Mouse (Mus musculus): ENCODE measurements at regions not wholly inside any gene's neighbourhood (a gene's known extent, or its start where the extent isn't known, plus 50 kb on each side); places are given as distances from the start of the nearest gene placed in this dataset.

GRCm38 (mm10) chr17:88116321-88116720, 51.2 kb upstream of the Fbxo11 start:
- ATAC-seq (replicated peaks; ENCODE audit: low FRiP score, low TSS enrichment, poor library complexity, severe bottlenecking), result no peak

GRCm38 (mm10) chr17:88118714-88119113, 53.6 kb upstream of the Fbxo11 start:
- ATAC-seq (replicated peaks; ENCODE audit: low FRiP score, low TSS enrichment, poor library complexity, severe bottlenecking), result peak; percentile 61; the same call in 1 of the 2 replicates

GRCm38 (mm10) chr17:88123711-88124110, 58.6 kb upstream of the Fbxo11 start:
- ATAC-seq (replicated peaks; ENCODE audit: low FRiP score, low TSS enrichment, poor library complexity, severe bottlenecking), result 0 out of 2 replicates have a peak, but pooled peaks have one; percentile 41

- no peak for ATAC-seq (replicated peaks; ENCODE audit: low FRiP score, low TSS enrichment, poor library complexity, severe bottlenecking)
Observed at GRCm38 (mm10) chr17:88127126-88127525, 62.0 kb upstream of the Fbxo11 start.

GRCm38 (mm10) chr17:88131297-88131696, 66.2 kb upstream of the Fbxo11 start:
- ATAC-seq (replicated peaks; ENCODE audit: low FRiP score, low TSS enrichment, poor library complexity, severe bottlenecking), result no peak

- ATAC-seq (replicated peaks; ENCODE audit: low FRiP score, low TSS enrichment, poor library complexity, severe bottlenecking), result no peak
Observed at GRCm38 (mm10) chr17:88131980-88132379, 66.9 kb upstream of the Fbxo11 start.

GRCm38 (mm10) chr17:88132601-88133346, 67.7 kb upstream of the Fbxo11 start:
- no peak for ATAC-seq (replicated peaks; ENCODE audit: low FRiP score, low TSS enrichment, poor library complexity, severe bottlenecking)

GRCm38 (mm10) chr17:88134546-88134945, 69.5 kb upstream of the Fbxo11 start:
- no peak for ATAC-seq (replicated peaks; ENCODE audit: low FRiP score, low TSS enrichment, poor library complexity, severe bottlenecking)

- ATAC-seq (replicated peaks; ENCODE audit: low FRiP score, low TSS enrichment, poor library complexity, severe bottlenecking), result peak; percentile 68
Observed at GRCm38 (mm10) chr17:88141538-88141937, 76.4 kb upstream of the Fbxo11 start.

- no peak for ATAC-seq (replicated peaks; ENCODE audit: low FRiP score, low TSS enrichment, poor library complexity, severe bottlenecking)
Observed at GRCm38 (mm10) chr17:88142003-88142402, 76.9 kb upstream of the Fbxo11 start.

GRCm38 (mm10) chr17:88142809-88143208, 77.7 kb upstream of the Fbxo11 start:
- no peak for ATAC-seq (replicated peaks; ENCODE audit: low FRiP score, low TSS enrichment, poor library complexity, severe bottlenecking)

- ATAC-seq (replicated peaks; ENCODE audit: low FRiP score, low TSS enrichment, poor library complexity, severe bottlenecking), result no peak
Observed at GRCm38 (mm10) chr17:88143378-88143943, 78.4 kb upstream of the Fbxo11 start.

GRCm38 (mm10) chr17:88158550-88158949, 93.5 kb upstream of the Fbxo11 start:
- ATAC-seq (replicated peaks; ENCODE audit: low FRiP score, low TSS enrichment, poor library complexity, severe bottlenecking), result no peak

- ATAC-seq (replicated peaks; ENCODE audit: low FRiP score, low TSS enrichment, poor library complexity, severe bottlenecking), result no peak
Observed at GRCm38 (mm10) chr17:88159212-88159668, 94.1 kb upstream of the Fbxo11 start.

- no peak for ATAC-seq (replicated peaks; ENCODE audit: low FRiP score, low TSS enrichment, poor library complexity, severe bottlenecking)
Observed at GRCm38 (mm10) chr17:88159851-88160676, 95.0 kb upstream of the Fbxo11 start.

- no peak for ATAC-seq (replicated peaks; ENCODE audit: low FRiP score, low TSS enrichment, poor library complexity, severe bottlenecking)
Observed at GRCm38 (mm10) chr17:88160677-88161001, 95.5 kb upstream of the Fbxo11 start.

GRCm38 (mm10) chr17:88161766-88162165, 96.7 kb upstream of the Fbxo11 start:
- ATAC-seq (replicated peaks; ENCODE audit: low FRiP score, low TSS enrichment, poor library complexity, severe bottlenecking), result no peak

GRCm38 (mm10) chr17:88164805-88165204, 99.7 kb upstream of the Fbxo11 start:
- ATAC-seq (replicated peaks; ENCODE audit: low FRiP score, low TSS enrichment, poor library complexity, severe bottlenecking), result no peak

- ATAC-seq (replicated peaks; ENCODE audit: low FRiP score, low TSS enrichment, poor library complexity, severe bottlenecking), result no peak
Observed at GRCm38 (mm10) chr17:88165811-88166210, 100.7 kb upstream of the Fbxo11 start.

Data from megakaryocyte-erythroid progenitor cell, adult 5-6 weeks (primary cell).